Mouse (Mus musculus) cerebellum, postnatal 4 days (tissue): ENCODE results near the gene Ugt1a1.
A peak's percentile ranks its signal among the peaks of the same experiment; 100 is the strongest.

Experiments used
- DNase-seq, 2 experiments: peaks; one replicate each; pipeline ENCODE4 v3.0.0; 2022; ENCODE audit warnings: low spot score in 2 of 2, mixed read lengths in 1 of 2

Gene Ugt1a1

DNA sequence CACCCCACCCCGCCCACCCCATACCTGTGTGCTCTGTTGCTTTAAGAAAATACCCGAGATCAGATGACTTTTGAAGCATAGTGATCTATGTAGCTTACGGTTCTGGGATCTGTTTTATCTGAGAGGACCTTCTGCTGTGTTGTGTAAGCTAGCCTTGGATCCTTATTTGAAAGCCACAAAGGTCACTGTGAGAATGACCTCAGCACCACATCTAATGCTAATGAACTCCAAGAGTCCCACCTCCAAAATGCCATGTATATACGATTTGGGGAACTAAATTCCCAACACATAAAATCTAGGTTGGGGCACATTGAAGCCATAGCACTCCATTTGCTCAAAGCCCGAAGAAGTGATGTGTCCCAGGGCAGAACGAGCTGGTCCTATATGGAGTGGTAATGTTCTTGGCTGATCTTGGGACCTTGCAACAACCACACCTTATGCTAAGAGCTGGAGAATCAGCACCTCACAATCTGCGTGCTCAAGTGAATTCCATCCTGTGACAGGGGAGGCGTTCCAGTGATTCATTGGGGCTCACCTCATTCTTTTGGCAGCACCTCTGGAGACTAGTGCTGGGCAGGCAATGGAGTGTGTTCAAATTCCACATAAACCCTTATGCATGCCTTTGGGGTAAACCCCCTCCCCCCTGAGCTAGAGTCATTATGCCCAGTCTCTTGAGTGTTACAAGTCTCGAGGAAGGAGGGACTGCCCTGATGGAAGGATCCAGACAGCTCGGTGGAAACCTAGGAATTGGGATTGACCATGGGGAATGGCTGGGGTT lies 45.3 kb downstream of the Ugt1a1 start:
- no peak for DNase-seq

DNA sequence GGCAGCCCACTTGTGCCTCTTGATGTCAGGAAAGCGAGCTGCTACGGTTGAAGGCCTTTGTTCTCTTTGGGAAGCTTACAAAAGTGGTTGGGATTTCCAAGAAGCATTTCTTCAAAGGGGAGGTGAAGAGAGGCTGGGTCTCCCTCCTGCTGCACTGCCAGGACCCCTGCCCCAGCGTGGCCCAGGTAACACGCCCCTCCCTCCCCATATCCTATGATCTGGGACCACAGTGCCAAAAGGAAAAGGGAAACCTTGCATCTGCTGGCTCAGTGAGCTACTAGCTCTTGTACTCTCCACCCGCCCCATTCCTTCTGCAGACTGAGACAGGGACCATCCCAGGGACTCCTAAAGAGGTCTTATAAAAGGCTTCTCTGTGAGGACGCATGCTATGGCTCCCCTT lies 45.9 kb downstream of the Ugt1a1 start:
- DNase-seq, result no peak

- DNase-seq, result no peak
These were observed 46.6 kb downstream of the Ugt1a1 start for GRCm38 (mm10) chr1:88258361-88258760.

DNA sequence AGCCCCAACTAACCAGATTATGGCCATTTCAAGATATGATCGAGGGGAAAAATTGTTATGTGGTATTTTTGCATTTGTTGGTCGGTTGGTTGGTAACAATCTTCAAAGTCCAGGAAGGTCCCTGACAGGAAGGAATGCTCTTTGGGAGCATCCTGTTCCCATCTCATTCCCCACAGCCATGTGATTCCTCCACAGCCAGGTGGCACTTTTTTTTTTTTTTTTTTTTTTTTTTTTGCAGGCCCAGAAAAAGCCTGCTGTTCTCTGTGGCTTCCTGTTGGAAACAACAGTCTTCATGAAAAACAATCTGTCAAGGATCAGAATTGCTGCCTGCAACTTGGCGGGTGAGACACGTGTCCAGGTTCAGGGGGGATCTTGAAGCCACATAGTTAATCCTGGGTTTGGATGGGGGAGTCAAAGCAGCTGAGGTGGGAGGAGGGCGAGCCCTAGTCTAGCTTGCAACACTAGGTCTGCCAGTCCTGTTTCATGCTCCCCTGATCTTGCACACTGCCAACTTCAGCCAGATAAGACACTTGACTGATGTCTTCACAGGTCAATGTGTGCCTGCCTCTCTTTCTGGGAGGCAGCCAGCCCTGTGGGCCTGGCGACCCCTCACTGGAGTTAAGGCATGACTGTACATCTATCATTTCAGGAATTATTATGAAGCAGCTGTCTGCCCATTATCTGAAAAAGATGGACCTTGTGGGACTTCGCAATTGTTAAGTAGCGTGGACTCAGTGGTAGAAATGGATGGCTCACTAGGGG lies 47.3 kb downstream of the Ugt1a1 start:
- DNase-seq, result peak in 1 of 2 experiments; percentile 69

DNA sequence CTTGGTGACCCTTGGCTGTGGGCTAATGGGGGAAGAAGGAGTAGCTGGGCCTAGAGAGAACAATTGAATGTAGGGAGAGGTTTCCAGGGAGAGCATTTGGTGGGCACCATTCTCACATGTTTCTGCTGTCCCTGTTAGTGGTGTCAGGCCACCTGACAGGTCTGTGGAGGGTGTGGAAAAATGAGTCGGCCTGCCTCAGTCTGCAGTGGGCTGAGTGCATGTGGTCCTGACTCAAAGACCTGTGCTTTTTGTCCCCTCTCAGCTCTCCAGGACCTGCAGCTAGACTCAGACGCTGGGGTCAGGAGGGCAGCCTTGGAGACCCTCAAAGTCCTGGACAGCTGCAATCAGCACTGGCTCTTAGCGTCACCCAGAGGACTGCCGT lies 47.9 kb downstream of the Ugt1a1 start:
- DNase-seq, result no peak

- DNase-seq, result no peak
These were observed 48.4 kb downstream of the Ugt1a1 start for GRCm38 (mm10) chr1:88260114-88260513.

DNA sequence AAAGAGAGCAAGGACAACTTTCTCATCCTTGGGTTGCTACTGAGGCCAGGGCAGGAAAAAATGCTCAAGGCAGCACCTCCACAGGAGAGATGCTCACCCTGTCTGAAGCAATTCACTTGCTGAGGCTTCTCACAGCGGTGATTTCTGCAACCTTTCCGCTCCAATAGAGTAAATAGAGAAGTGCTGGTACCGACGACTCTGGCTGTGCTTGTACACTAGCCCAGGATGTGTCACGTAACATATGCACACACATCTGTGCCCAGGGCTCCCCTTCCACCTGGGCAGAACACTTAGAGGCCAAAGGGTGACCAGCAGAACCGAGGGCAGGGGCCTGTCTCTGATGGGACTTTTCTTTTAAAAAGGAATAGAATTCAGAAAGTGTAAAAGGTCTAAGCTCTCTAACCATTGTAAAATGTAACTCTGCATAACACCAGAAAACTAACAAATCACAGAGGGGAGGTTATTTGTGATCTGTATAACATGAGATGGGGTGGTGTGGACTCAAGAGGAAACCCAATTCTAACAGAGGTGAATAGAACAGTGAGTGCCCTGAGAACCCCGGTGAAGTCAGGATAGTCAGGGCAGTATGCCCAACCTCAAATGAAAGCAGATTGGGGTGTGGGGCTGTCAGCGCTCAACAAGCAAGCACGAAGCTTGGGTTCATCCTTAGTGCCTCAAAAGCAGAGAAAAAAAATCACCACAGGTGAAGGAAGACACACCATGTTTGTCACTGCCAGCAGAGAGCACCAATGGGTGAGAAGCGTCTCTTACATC lies 49.0 kb downstream of the Ugt1a1 start:
- no peak for DNase-seq

- DNase-seq, result no peak
These were observed 49.9 kb downstream of the Ugt1a1 start for GRCm38 (mm10) chr1:88261706-88262105.

DNA sequence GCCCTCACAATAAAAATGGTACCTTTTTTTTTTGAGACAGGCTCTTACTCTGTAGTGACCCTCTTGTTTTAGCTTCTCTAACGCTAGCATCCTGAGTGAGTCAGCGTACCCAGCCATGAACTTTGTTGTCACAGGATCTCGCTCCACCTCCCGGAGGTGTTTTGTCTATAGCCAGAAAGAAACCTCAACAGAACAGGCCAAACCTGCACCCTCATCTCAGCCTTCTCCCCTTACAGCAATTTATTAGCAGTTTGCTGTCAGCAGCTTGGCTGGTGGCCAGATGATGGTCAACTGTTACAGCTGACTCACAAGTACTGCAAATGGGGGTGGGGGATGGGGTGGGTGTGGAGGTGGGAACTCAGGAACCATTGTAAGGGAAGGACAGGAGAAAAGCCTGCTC lies 50.5 kb downstream of the Ugt1a1 start:
- no peak for DNase-seq

DNA sequence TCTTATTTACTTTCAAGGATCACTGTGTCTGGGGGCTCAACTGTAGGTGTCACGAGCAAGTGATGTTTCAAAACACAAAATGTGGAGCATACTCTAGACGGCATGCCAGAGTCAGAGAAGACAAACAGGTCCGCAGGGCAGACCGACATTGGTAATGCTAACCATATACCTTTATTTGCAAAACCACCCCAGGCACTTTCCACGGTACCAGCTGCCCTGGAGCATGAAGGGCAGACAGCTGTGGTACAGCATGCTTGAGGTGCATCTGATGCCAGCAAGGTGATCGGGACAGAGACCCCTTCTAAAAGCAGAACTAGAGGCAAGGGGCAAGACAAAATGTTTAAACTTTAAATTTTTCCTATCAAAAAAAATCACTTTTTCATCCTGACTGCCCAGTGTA lies 51.2 kb downstream of the Ugt1a1 start:
- DNase-seq, result no peak

DNA sequence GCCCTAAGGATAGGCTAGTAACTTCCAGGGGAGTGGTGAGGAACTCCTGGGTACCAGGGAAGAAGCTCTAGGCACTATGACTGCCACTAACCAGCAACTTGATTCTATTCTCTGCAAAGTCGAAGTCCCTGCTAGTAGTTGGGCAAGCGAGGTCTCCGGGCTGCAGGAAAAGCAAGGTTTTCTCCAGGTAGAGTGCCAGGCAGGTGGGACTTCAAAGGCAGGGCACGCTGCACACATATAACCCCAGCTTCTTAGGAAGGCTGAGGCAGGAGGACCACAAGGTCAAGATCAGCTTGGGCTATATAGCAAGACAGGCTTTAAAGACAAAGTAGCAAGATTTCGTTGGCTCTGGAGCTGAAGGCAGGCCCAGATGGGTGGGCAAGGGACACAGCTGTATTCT lies 52.0 kb downstream of the Ugt1a1 start:
- DNase-seq, result no peak

- no peak for DNase-seq
These were observed 52.6 kb downstream of the Ugt1a1 start for GRCm38 (mm10) chr1:88264237-88264868.

GRCm38 (mm10) chr1:88264869-88265240 lies 53.1 kb downstream of the Ugt1a1 start:
- DNase-seq, result no peak

DNA sequence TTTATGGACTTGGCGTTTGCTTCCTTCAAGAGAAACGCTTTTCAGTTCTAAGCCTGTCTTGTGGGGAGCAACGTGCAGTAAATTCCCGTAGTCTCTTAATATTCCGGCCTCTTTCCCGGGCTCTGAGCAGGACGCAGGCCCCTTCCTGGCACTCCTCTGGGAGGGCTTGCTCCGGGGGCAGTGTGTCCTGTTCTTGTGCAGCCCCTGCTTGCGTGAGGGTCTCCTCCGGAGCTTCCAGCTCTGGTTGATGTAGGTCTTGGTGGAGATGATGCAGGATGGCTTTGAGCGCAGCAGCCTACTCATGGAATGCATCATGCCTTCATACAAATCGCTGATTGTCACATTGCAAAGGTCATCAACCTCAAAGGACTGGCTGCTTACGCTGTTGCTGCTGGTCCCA lies 54.4 kb downstream of the Ugt1a1 start:
- no peak for DNase-seq

- no peak for DNase-seq
These were observed 55.7 kb downstream of the Ugt1a1 start for GRCm38 (mm10) chr1:88267489-88267888.

GRCm38 (mm10) chr1:88268070-88268469 lies 56.3 kb downstream of the Ugt1a1 start:
- DNase-seq, result no peak
